Mouse (Mus musculus) B cell, adult (primary cell): ENCODE results near the gene Slc10a6. TPM values are rescaled to one million over a fixed set of nuclear protein-coding genes. Genes with fewer than 3 reads are reported as not detected.

Source experiments
- total RNA-seq: library from RNA; stranded (reverse); gene quantifications from 4 replicates; pipeline ENCODE4 v1.2.4, GENCODE M21; 2023; ENCODE audit not compliant: inconsistent age

Gene Slc10a6
- total RNA-seq, result not detected in 4 replicates

GRCm38 (mm10) chr5:103629111-103629764 lies at the start of gene Slc10a6:
Gene Slc10a6 (minus strand): TSS chr5:103629403.

GRCm38 (mm10) chr5:103655346-103656118 lies 26.3 kb upstream of the Slc10a6 start, which contains the start of gene 1700016H13Rik:
Gene 1700016H13Rik (minus strand): TSS chr5:103656010.

Other genes starting within 250 kb of the Slc10a6 start
- gene Ptpn13, start 204.2 kb downstream of the Slc10a6 start, total RNA-seq, result 0.12 TPM in 1 of 4 replicates, not detected in the others
- not detected in 4 replicates for gene 1700016H13Rik, start 26.6 kb upstream of the Slc10a6 start, total RNA-seq
- gene Aff1, start 63.0 kb upstream of the Slc10a6 start, total RNA-seq, result 158 to 207 TPM (median 184 TPM) in 4 replicates